Mouse (Mus musculus): ENCODE measurements at regions not wholly inside any gene's neighbourhood (a gene's known extent, or its start where the extent isn't known, plus 50 kb on each side); places are given as distances from the start of the nearest gene placed in this dataset.

GRCm38 (mm10) chr2:159287996-159288563 lies 493.5 kb downstream of the Dhx35 start:
- DNase-seq (ENCODE audit: low spot score) (no peak), ATAC-seq (ENCODE audit: insufficient number of reproducible peaks, low FRiP score, low TSS enrichment, low read depth) (no peak)
- H3K27ac ChIP-seq (replicated peaks; ENCODE audit: low read depth, low read length): no peak overlapping the region
- no peaks in the 10 kb centered on the region for H3K36me3 ChIP-seq (ENCODE audit: control insufficient read depth, insufficient read depth, low read length)
- no peaks in the 10 kb centered on the region for H3K9me3 ChIP-seq (ENCODE audit: control insufficient read depth, low read length)
- H3K27me3 ChIP-seq (ENCODE audit: control insufficient read depth, insufficient read depth, low read length): no peaks in the 10 kb centered on the region
- H3K4me2 ChIP-seq (ENCODE audit: low read depth, severe bottlenecking): no peak overlapping the region
- H3K9ac ChIP-seq (ENCODE audit: low read length): no peak overlapping the region
- no peaks in the 10 kb centered on the region for H3K4me1 ChIP-seq (ENCODE audit: control insufficient read depth, insufficient read depth, low read length)
- WGBS: 52% methylated on average over 6 of the region's 6 CpGs
- no peak overlapping the region for H3K4me3 ChIP-seq (ENCODE audit: low read depth, low read length)

GRCm38 (mm10) chr2:159290081-159290480 lies 495.5 kb downstream of the Dhx35 start:
- 80% methylated on average over 1 of the region's 1 CpGs for WGBS
- Histone ChIP-seq H3K4me1 (ENCODE audit: control insufficient read depth, insufficient read depth, low read length) (no peaks in the 10 kb centered on the region), H3K9ac (ENCODE audit: low read length) (no peak overlapping the region), H3K4me2 (ENCODE audit: low read depth, severe bottlenecking) (no peak overlapping the region), H3K27ac (replicated peaks; ENCODE audit: low read depth, low read length) (no peak overlapping the region), H3K36me3 (ENCODE audit: control insufficient read depth, insufficient read depth, low read length) (no peaks in the 10 kb centered on the region), H3K27me3 (ENCODE audit: control insufficient read depth, insufficient read depth, low read length) (no peaks in the 10 kb centered on the region), H3K4me3 (ENCODE audit: low read depth, low read length) (no peak overlapping the region), H3K9me3 (ENCODE audit: control insufficient read depth, low read length) (no peaks in the 10 kb centered on the region)
- ATAC-seq (ENCODE audit: insufficient number of reproducible peaks, low FRiP score, low TSS enrichment, low read depth) (no peak), DNase-seq (ENCODE audit: low spot score) (no peak)

- ATAC-seq (ENCODE audit: insufficient number of reproducible peaks, low FRiP score, low TSS enrichment, low read depth) (no peak), DNase-seq (ENCODE audit: low spot score) (no peak)
- Histone ChIP-seq H3K9me3 (ENCODE audit: control insufficient read depth, low read length) (no peaks in the 10 kb centered on the region), H3K4me2 (ENCODE audit: low read depth, severe bottlenecking) (no peak overlapping the region), H3K27ac (replicated peaks; ENCODE audit: low read depth, low read length) (no peak overlapping the region), H3K36me3 (ENCODE audit: control insufficient read depth, insufficient read depth, low read length) (no peaks in the 10 kb centered on the region), H3K4me3 (ENCODE audit: low read depth, low read length) (no peak overlapping the region), H3K4me1 (ENCODE audit: control insufficient read depth, insufficient read depth, low read length) (no peaks in the 10 kb centered on the region), H3K9ac (ENCODE audit: low read length) (no peak overlapping the region), H3K27me3 (ENCODE audit: control insufficient read depth, insufficient read depth, low read length) (no peaks in the 10 kb centered on the region)
- 45% methylated on average over 7 of the region's 7 CpGs for WGBS
Measured at GRCm38 (mm10) chr2:159307001-159307400, 512.4 kb downstream of the Dhx35 start.

- 63% methylated on average over 3 of the region's 3 CpGs for WGBS
- DNase-seq (ENCODE audit: low spot score) (no peak), ATAC-seq (ENCODE audit: insufficient number of reproducible peaks, low FRiP score, low TSS enrichment, low read depth) (no peak)
- Histone ChIP-seq H3K4me1 (ENCODE audit: control insufficient read depth, insufficient read depth, low read length) (no peaks in the 10 kb centered on the region), H3K4me3 (ENCODE audit: low read depth, low read length) (no peak overlapping the region), H3K27me3 (ENCODE audit: control insufficient read depth, insufficient read depth, low read length) (no peaks in the 10 kb centered on the region), H3K9me3 (ENCODE audit: control insufficient read depth, low read length) (no peaks in the 10 kb centered on the region), H3K27ac (replicated peaks; ENCODE audit: low read depth, low read length) (no peak overlapping the region), H3K9ac (ENCODE audit: low read length) (no peak overlapping the region), H3K4me2 (ENCODE audit: low read depth, severe bottlenecking) (no peak overlapping the region), H3K36me3 (ENCODE audit: control insufficient read depth, insufficient read depth, low read length) (no peaks in the 10 kb centered on the region)
Measured at GRCm38 (mm10) chr2:159334711-159335110, 540.1 kb downstream of the Dhx35 start.

- no peak overlapping the region for H3K9ac ChIP-seq (ENCODE audit: low read length)
- no peaks in the 10 kb centered on the region for H3K27me3 ChIP-seq (ENCODE audit: control insufficient read depth, insufficient read depth, low read length)
- H3K36me3 ChIP-seq (ENCODE audit: control insufficient read depth, insufficient read depth, low read length): no peaks in the 10 kb centered on the region
- H3K4me3 ChIP-seq (ENCODE audit: low read depth, low read length): no peak overlapping the region
- H3K4me2 ChIP-seq (ENCODE audit: low read depth, severe bottlenecking): no peak overlapping the region
- H3K27ac ChIP-seq (replicated peaks; ENCODE audit: low read depth, low read length): no peak overlapping the region
- no peak for DNase-seq (ENCODE audit: low spot score)
- H3K4me1 ChIP-seq (ENCODE audit: control insufficient read depth, insufficient read depth, low read length): no peaks in the 10 kb centered on the region
- no peaks in the 10 kb centered on the region for H3K9me3 ChIP-seq (ENCODE audit: control insufficient read depth, low read length)
- ATAC-seq (ENCODE audit: insufficient number of reproducible peaks, low FRiP score, low TSS enrichment, low read depth): no peak
- 71% methylated on average over 2 of the region's 2 CpGs for WGBS
Measured at GRCm38 (mm10) chr2:159336646-159337045, 542.0 kb downstream of the Dhx35 start.

GRCm38 (mm10) chr2:159343624-159344560 lies 549.3 kb downstream of the Dhx35 start:
- H3K27ac ChIP-seq (replicated peaks; ENCODE audit: low read depth, low read length): no peak overlapping the region
- ATAC-seq (ENCODE audit: insufficient number of reproducible peaks, low FRiP score, low TSS enrichment, low read depth) (no peak), DNase-seq (ENCODE audit: low spot score) (no peak)
- H3K4me2 ChIP-seq (ENCODE audit: low read depth, severe bottlenecking): no peak overlapping the region
- H3K36me3 ChIP-seq (ENCODE audit: control insufficient read depth, insufficient read depth, low read length): no peaks in the 10 kb centered on the region
- WGBS: 83% methylated on average over 5 of the region's 5 CpGs
- H3K9me3 ChIP-seq (ENCODE audit: control insufficient read depth, low read length): no peaks in the 10 kb centered on the region
- no peak overlapping the region for H3K4me3 ChIP-seq (ENCODE audit: low read depth, low read length)
- no peaks in the 10 kb centered on the region for H3K4me1 ChIP-seq (ENCODE audit: control insufficient read depth, insufficient read depth, low read length)
- no peak overlapping the region for H3K9ac ChIP-seq (ENCODE audit: low read length)
- no peaks in the 10 kb centered on the region for H3K27me3 ChIP-seq (ENCODE audit: control insufficient read depth, insufficient read depth, low read length)

- ATAC-seq (ENCODE audit: insufficient number of reproducible peaks, low FRiP score, low TSS enrichment, low read depth): no peak
- H3K36me3 ChIP-seq (ENCODE audit: control insufficient read depth, insufficient read depth, low read length): no peaks in the 10 kb centered on the region
- H3K4me2 ChIP-seq (ENCODE audit: low read depth, severe bottlenecking): no peak overlapping the region
- no peaks in the 10 kb centered on the region for H3K9me3 ChIP-seq (ENCODE audit: control insufficient read depth, low read length)
- peaks cover 3% of the 10 kb centered on the region; the same call in 1 of the 2 replicates for H3K4me1 ChIP-seq (ENCODE audit: control insufficient read depth, insufficient read depth, low read length)
- H3K4me3 ChIP-seq (ENCODE audit: low read depth, low read length): no peak overlapping the region
- no peak for DNase-seq (ENCODE audit: low spot score)
- 86% methylated on average over 2 of the region's 2 CpGs for WGBS
- no peak overlapping the region for H3K9ac ChIP-seq (ENCODE audit: low read length)
- H3K27me3 ChIP-seq (ENCODE audit: control insufficient read depth, insufficient read depth, low read length): no peaks in the 10 kb centered on the region
- H3K27ac ChIP-seq (replicated peaks; ENCODE audit: low read depth, low read length): no peak overlapping the region
Measured at GRCm38 (mm10) chr2:159354247-159354646, 559.6 kb downstream of the Dhx35 start.

GRCm38 (mm10) chr2:159356503-159356902 lies 561.9 kb downstream of the Dhx35 start:
- no peak for ATAC-seq (ENCODE audit: insufficient number of reproducible peaks, low FRiP score, low TSS enrichment, low read depth)
- no peak overlapping the region for H3K27ac ChIP-seq (replicated peaks; ENCODE audit: low read depth, low read length)

More at GRCm38 (mm10) chr2:159356503-159356902, 561.9 kb downstream of the Dhx35 start:
- H3K4me1 ChIP-seq (ENCODE audit: control insufficient read depth, insufficient read depth, low read length): peaks cover 3% of the 10 kb centered on the region; the same call in 1 of the 2 replicates
- WGBS: 15% methylated on average over 5 of the region's 5 CpGs
- no peaks in the 10 kb centered on the region for H3K9me3 ChIP-seq (ENCODE audit: control insufficient read depth, low read length)
- H3K36me3 ChIP-seq (ENCODE audit: control insufficient read depth, insufficient read depth, low read length): no peaks in the 10 kb centered on the region
- no peak overlapping the region for H3K9ac ChIP-seq (ENCODE audit: low read length)
- no peak for DNase-seq (ENCODE audit: low spot score)
- no peak overlapping the region for H3K4me2 ChIP-seq (ENCODE audit: low read depth, severe bottlenecking)
- H3K4me3 ChIP-seq (ENCODE audit: low read depth, low read length): no peak overlapping the region
- H3K27me3 ChIP-seq (ENCODE audit: control insufficient read depth, insufficient read depth, low read length): no peaks in the 10 kb centered on the region
